Mouse (Mus musculus): ENCODE results near the gene Cfap45.

Cfap45 gene

DNA sequence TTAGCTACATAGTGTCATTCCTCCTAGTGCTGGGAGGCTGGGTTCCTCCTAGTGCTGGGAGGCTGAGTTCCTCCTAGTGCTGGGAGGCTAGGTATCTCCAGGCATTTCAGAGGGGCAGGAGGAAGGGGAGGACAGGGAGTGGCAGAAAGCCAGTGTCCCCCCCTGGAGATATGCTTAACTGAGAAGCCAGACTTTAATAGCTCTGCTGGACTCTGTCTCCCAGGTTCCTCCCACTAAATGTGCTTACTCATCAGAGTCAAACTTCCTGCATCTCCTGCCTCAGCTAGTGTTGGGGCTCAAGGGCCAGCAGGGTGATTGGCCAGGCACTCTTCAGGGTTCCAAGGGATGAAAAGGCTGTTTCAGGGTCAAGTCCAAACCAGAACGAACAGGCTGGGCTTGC, 5.2 kb upstream of the Cfap45 start:
- no peak for DNase-seq (ENCODE audit: extremely low spot score)

- DNase-seq (ENCODE audit: extremely low spot score): no peak
Measured at GRCm38 (mm10) chr1:172518013-172518412, 2.6 kb upstream of the Cfap45 start.

GRCm38 (mm10) chr1:172519644-172520043, 957 bp upstream of the Cfap45 start:
- DNase-seq (ENCODE audit: extremely low spot score): no peak

GRCm38 (mm10) chr1:172522524-172522923, 1.9 kb downstream of the Cfap45 start:
- no peak for DNase-seq (ENCODE audit: extremely low spot score)

- no peak for DNase-seq (ENCODE audit: extremely low spot score)
Measured at GRCm38 (mm10) chr1:172523699-172524101, 3.1 kb downstream of the Cfap45 start.

DNA sequence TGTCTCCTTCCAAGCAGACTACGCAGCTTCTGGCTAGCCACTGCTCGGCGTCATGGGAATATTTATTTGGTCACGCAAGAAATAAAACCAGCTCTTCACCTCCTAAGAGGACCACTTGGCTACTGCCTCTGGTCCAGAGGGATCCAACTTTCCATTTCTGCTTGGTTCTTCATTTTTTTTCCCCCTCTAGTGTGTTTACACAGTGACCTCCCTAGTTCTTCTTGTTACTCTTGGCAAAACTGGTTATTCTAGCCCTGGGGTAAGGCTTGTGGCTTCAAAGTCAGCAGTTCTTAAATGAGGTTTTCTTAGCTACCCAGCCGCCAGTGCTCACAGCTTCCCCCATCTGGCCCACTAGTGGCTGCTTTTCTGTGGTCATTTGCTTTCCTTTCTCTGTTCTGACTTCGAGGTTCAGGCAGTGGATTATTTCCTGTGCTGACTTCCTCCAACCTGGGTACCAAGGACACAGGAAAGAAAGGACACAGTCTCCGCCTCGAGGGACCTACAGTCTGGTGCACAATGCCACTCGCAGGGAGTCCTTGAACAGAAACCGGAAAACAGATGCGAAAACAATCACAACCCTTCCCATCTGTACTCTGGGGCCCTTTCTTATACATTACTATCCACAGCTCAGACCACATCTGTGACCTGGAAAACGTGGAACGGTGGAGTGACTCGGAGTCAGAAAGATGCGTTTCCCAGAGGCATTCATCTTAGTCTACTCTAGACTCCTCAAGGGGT, 4.6 kb downstream of the Cfap45 start:
- no peak for DNase-seq (ENCODE audit: extremely low spot score)

- no peak for DNase-seq (ENCODE audit: extremely low spot score)
Measured at GRCm38 (mm10) chr1:172525971-172526370, 5.4 kb downstream of the Cfap45 start.

DNA sequence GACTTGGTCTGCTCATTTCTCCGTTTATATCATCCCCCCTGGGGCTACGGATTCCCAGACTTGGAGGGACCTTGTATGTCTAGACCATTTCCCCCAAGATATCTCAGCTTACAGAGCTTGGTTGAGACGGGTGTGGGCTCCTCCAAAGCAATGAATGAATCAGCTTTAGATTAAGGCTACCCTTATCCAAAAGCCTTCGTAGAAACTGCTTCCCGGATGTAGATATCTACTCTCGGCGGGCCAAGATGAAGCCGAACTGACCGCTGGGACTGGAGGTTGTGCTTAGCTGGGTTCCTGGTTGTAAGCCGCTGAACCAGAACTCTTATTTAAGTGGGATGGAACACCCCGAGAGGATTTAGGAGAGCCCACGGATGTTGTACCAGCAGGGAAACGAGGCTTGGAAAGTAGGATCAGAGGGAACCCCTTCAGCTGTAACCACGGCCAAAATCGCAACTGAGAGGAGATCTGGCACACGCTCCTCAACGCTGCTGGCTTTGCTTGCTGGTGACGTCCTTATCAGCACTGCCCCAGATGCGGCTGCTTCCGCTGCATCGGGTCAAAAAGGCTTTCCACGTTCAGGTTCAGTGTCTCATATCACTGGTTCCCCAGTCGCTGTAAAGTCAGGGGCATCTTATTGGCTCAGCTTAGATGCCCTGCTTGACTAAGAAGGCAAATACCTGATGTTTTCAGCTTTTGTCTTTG, 5.9 kb downstream of the Cfap45 start:
- no peak for DNase-seq (ENCODE audit: extremely low spot score)

DNA sequence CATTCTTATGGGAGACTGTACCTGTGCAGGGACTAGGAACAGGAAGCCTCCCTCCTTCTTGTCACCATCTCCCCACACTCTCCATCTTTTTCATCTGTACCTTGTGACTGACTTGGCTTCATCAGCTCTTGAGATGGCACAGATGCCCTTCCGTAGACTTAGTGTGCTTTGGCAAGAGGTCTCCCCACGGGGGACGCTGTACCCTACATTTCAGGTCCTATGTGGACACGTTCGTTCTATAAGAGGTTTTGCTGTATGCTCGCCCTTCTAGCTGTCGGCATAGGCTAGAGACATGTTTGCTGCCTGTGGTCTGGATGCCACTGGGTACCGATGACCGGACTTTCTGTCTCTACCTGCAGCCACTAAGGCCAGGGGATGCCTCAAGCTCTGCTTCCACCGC, 6.8 kb downstream of the Cfap45 start:
- DNase-seq (ENCODE audit: extremely low spot score): no peak

- DNase-seq (ENCODE audit: extremely low spot score): peak; percentile 87
Measured at GRCm38 (mm10) chr1:172528701-172529100, 8.1 kb downstream of the Cfap45 start.

DNA sequence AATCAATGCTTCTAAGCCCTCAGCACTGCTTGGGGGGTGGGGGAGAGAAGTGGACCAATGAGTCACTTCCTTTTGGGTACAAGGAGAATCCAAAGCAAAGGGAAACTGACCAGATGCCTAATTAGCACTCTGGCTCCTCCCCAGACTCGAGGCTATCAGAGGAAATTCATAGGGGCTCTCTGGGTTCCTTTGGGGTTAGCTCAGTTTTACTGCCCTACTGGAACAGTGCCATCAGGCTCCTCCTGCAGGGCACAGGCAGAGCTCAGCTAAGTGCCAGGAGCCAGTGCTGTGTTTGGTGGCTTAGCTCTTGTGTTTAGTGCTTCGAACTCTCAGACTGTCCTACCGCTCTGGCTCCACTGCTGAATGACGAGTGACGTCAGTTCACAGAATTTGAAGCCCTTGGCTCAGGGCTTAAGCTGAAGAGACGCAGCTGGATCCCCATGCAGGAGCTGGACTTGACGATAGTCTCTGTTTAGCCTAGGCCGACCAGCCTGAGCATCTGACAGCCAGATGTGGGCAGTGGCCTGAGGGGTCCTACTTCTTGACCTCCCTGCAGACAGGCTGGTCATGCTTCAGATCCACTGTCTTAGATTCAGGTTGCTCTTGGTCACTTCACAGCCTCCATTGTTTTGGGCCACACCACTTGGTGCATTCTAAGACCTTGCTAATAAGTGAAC, 10.1 kb downstream of the Cfap45 start:
- peak; percentile 43 for DNase-seq (ENCODE audit: extremely low spot score)

GRCm38 (mm10) chr1:172532551-172532950, 11.9 kb downstream of the Cfap45 start:
- DNase-seq (ENCODE audit: extremely low spot score): peak; percentile 68

GRCm38 (mm10) chr1:172535116-172535515, 14.5 kb downstream of the Cfap45 start:
- no peak for DNase-seq (ENCODE audit: extremely low spot score)

GRCm38 (mm10) chr1:172539827-172540226, 19.2 kb downstream of the Cfap45 start:
- DNase-seq (ENCODE audit: extremely low spot score): no peak

DNA sequence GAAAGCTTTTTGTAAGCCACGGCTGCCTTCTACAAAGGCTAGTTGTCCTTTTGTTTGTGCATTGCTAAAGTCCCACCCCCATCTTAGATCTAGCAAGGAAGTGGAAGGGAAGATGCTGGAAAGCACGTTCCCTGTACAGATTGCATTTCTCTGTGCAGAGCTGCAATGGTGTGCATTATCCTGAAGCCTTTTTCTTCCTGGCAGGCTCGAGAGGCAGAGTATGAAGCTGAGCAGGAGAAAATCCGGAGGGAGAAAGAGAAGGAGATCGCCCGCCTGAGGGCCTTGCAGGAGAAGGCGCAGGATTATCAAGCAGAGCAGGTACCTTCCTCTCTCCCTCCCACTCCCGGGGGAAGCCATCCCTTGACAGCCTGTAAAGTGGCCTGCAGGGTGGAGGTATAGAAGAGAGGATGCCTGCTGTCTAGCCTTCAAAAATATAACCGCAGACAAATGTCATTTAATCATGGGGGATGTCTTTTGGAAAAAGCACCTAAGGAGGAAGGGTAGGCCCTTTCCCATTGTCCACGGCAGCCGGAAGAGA, 19.8 kb downstream of the Cfap45 start:
- no peak for DNase-seq (ENCODE audit: extremely low spot score)

DNA sequence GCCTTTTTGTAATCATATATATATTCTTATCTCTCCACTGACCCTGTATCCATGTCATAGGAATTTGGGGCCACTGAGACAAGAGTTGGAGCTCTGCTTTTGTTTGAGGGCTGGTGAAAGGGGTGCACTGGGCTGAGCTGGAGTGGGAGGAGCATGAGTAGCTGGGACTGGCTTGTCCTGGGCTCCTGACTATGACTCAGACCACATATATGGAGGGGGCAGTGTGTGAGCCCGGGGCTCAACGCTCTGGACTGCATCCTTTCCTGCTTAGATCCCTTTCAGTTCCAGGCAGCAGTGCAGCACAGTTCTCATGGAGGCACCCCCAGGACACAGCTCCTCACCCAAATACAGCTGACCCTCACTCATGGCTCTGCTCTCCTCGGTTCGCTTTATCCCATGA, 25.5 kb downstream of the Cfap45 start:
- DNase-seq (ENCODE audit: extremely low spot score): no peak

DNA sequence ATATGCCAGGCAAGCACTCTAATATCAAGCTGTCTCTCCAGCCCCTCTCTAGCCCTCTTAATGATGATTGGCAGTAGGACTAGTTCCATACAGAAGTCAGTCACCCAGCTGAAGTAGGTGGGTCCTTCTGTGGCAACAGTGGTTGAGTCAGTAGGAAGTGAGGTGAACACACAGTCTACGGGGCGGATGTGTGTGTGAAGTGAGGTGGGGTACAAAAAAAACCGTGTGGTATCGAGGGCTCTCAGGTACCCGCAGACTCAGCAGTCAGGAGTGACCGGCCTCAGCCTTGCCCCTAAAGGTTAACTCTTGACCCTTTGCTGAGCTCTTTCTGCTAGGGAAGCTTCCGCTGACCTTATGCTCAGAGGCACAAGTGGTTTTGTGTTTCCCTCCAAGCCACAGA, 27.9 kb downstream of the Cfap45 start:
- no peak for DNase-seq (ENCODE audit: extremely low spot score)

DNA sequence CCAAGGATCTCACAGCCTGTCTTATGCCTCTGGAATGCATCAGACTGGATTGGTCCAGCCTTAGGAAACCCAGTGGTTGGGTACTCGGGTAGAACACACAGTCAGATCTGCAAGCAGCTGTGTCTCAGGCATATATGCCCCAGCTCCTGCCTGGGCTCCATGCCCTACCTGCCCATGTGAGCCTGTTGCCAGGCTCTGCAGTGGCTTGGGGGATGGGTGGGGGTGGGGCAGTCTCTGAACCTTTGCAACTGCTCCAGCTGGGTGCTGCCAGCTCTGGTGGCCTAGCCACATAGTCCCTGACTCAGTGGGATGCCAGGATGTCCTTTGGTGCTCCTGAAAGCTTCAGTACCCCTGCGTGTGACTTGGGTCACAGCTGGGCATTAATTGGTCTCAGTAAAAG, 28.7 kb downstream of the Cfap45 start:
- DNase-seq (ENCODE audit: extremely low spot score): no peak

DNA sequence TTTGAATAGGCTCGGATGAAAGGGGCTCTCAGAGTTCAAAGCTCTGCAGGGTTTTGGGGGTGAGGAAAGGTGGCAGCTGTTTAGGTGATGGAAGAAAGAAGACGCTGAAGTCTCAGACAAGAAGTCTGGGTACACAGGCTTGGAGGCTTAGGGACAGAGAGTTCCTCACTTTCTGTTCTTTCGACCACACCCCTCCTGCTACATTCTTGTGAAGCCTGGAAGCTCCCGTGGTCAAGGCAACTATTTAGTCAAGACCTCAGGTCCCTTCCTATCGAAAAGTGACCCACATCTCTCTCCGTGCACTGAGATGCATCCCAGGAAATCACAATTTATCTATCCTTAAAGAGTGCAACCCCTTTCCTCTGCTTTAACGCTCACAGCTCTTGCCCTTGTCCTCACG, 29.1 kb downstream of the Cfap45 start:
- no peak for DNase-seq (ENCODE audit: extremely low spot score)

DNA sequence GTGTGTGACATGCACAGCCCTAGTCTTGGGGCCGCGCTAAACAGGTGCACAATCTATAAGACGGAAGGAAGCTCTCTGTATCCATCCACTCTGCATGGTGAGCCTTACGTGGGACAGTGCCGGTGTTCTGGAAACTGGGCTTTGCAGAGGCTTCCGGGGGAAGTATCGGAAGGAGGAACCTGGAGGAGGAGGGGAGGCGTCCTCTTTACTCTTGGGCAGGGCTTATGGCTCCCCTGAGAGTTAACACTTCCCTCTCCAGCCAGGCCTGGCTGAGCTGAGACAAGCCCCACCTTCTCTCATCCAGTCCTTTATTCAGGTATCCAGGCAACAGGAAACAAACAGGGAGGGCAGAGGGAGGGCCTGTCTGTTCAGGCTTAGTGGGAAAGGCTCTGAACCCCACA, 29.9 kb downstream of the Cfap45 start:
- DNase-seq (ENCODE audit: extremely low spot score): peak; percentile 67

DNA sequence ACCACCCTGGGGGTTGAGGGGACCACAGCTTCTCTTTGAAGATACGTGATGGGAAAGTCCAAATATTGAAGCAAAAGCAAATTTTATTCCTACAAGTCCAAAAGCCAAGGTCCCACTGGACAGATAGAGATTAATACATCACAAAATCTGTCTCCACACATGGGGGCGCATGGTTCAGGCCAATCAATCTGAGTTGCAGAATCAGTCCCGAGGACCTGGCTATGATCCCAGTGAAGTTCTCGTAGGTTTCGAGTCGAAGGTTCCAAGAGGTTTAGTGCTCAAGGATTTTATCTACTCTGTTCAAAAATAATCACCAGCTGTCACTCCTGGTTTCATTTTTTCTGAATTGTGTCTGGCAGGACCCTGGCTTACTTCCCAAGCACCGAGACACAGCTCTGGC, 30.4 kb downstream of the Cfap45 start:
- DNase-seq (ENCODE audit: extremely low spot score): no peak

- no peak for DNase-seq (ENCODE audit: extremely low spot score)
Measured at GRCm38 (mm10) chr1:172552623-172553022, 32.0 kb downstream of the Cfap45 start.

DNA sequence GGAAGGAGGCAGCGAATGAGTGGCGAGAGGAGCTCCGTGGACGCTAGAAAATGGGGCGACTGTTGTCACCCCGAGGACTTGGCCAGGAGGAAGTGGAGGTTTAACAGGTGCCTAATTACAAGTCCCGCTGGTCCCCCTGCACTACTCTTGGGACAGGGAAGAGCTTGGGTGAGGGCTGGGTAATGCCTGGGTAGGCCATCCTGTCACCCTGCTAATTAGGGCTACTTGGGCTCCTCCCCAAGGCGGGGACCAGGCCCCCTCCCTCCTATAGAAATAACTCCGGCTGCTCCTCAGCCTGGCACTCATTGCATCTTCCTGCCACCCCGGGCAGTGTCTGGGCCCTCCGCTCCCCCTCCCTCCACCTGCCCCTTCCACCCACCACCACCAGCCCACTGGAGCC, 35.0 kb downstream of the Cfap45 start, which contains the start of gene Vsig8:
TSS of gene Vsig8 (plus strand) at position 301 of the 400 bp plus-strand sequence.
- DNase-seq (ENCODE audit: extremely low spot score): no peak

Measured in embryo, embryonic 9.5 days (tissue).